Mouse (Mus musculus) cerebellum, adult 11 months (tissue): ENCODE data around the gene Aldh1b1.

Experiments
- DNase-seq: peaks from one replicate; pipeline ENCODE4 v3.0.0; 2022

The Aldh1b1 gene

DNA sequence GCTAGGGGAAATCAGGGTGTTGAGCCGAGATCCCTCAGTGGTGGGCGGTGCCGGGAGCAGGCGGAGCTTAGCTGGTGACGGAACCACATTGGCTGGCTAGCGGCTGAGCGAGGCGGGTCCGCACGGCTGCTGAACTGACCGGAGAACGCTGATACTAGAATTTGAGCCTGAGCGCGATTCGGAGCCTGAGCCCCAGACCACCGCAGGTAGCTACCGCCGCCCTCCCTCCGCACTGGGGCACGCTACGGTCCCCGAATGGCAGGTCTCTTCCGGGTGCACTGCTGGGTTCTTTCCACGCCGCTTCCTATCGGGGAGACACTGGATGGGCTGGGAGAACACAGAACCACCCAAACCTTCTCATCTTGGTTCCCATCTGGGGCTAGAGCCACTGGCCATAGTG is at the start of gene Aldh1b1:
TSS of gene Aldh1b1 (plus strand) at position 59 of the 400 bp plus-strand sequence.
- no peak for DNase-seq

DNA sequence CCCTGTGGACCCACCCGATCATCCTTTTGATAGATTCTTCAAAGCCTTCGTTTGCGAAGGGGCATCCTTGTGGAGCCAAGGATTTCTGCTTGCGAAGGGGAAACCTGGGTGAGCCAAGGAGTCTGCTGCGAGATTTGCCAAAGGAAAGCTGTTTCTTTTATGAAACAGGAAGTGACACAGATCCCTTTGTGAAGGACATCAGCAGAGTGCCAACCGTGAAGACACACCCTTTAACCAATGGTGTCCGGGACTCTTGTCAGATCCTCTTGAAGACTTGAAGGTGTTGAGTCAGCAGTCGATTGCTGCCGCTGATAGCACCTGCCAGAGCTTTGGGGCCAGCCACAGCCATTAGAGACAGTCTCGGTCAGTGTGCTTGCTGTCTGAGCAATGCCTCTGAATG is 49.4 kb upstream of the Aldh1b1 start:
- no peak for DNase-seq

DNA sequence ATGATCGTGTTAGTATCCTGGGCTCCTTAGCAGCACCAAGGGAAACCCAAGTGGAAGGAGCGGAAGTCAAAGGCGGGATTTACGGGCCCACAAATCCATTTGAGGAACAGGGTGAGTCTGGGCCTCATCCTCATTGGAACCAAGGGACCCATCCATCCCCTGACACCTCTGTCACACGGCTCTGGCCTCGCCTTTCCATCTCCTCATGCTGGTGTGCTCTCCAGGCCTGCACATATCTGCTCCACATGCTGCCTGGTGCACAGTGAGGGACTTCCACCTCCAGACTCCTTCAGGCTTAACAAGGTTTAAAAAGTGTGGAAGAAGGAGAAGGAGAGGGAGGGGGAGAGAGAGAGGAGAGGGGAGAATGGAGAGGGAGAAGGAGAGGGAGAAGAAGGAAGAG is 48.3 kb upstream of the Aldh1b1 start:
- no peak for DNase-seq

DNA sequence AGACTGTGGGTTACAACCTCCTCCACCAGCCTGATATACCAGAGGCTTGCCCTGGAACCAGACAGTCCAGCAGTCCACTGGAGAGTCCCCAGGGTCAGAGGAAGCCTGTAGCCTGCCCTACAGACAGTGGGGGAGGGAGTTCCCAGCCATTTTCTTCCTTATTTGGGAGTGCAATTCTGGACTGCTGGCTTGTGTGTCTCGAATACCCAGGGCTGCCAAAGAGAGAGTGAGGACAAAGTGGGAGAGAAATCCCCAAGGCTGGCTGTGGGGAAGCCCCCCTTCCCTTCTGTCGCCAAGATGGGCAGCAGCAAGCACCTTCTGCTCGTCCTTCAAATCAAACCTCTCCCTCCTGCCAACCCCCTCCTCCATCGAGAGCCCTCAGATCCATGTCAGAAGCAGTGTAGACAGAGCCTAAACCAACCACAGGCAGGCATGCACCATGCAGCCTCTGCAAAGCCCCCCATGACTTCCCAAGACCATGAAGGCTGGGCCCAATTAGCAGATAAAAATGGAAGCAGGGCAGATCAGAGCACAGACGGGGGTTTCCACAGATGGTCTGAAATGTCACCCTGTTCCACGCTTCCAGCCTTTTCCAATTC is 45.5 kb upstream of the Aldh1b1 start:
- no peak for DNase-seq

DNA sequence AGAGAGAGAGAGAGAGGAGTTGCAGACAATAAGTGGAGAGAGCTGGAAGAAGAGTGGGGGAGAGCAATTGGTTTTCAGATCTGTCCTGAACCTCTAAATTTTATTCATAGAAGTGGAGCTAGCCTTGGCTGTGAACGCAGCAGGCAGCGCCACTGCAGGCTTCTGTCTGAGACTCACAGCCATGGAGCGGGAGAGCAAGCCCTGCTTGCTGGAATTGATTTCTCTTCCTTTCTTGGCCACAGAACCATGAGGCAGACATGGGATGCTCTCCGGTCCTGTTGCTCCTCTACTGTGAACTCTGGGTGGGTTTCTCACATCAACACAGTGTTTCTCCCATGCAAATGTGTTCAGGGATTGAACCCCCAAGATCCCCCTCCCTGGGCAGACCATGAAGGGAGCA is 44.7 kb upstream of the Aldh1b1 start:
- DNase-seq, result no peak

DNA sequence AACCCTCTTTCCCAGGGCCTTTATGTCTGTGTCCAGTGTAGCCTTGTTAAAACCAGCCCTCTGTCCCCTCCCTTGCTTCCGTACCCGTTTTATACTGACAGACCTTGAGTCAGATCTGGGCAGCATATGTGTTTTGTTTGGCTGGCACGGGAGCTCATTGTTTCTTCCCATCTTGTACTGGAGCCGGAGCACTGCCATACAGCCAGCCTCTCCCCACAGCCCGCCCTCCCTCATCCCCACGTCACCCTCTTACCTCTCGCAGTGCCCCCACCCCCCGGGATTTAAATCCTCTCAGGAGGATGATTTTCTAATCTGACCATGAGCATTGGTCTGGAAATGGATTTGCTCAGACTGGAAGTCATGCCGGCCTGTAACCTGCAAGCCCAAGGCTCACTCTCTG is 43.7 kb upstream of the Aldh1b1 start:
- DNase-seq, result peak; percentile 59

DNA sequence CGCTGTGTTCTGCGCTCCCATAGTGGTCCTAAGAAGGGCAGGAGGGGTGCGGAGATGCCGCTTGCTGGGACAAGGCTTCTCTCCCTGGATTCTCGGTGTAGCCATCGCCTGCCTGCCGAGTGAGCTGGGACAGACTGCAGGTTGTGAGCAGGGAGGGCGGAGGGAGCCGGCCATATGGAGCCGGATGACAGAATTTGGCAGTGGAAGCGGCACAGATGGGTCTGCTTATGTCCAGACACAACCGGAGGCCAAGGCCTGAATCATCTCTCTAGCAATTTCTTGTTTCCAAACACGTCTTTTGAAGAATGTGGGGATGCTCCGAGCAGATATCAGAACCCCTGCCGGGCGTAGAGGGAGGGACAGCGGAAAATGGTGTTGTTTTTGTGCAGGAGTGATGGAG is 42.9 kb upstream of the Aldh1b1 start:
- peak; percentile 96 for DNase-seq

DNA sequence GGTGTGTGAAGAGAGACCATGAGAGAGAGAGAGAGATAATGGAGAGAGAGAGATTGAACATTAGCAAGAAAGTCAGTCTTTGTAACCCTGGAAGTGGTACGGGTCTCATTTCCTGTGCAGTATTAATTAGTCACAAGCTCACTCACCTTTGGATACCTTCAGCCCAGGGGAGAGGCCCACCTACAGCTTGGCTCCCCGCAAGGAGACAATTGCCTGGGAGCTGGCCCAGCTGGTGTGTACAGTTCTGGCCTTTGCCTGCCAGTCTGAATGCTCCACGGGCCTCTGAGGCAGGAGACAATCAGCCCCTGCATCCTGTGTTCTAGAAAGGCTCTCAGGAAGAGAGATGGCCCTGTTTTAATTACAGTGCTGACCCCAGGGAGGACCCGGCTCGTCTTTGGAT is 40.9 kb upstream of the Aldh1b1 start:
- DNase-seq, result no peak

DNA sequence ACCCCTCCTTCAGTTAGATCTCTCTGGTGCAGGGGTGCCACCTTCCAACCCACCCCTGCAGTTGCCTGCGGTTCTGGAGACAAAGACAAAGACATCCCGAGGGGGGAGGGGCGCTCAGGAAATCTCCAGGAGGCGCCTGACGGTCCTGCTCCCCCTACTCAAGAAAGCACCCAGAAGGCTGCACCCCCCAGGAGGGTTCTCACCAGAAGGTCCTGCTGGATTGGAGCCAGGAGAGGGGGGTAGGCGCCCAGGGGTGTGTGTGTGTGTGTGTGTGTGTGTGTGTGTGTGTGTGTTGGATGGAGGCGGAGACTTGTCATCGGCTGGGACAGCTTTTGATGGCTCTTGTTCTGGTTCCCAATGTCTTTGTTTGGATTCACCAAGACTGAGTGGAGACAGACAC is 39.4 kb upstream of the Aldh1b1 start:
- DNase-seq, result no peak

DNA sequence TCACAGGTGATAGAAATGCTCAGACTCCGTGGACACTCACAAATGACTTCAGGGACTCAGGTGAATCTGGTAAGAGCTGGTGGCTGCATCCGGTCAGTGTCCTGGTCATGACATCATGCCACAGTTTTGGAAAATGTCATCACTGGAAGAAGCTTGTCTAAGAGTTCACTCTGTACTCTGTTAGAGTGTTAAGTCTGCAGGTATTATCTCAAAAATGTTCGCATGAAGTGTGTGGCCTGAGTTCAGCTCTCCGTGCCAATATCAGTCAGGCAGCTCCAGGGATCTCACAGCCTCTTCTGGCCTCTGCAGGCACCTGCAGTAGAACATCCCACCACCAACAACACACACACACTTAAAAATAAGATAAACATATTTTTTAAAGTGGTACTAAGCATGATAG is 36.2 kb upstream of the Aldh1b1 start:
- no peak for DNase-seq

DNA sequence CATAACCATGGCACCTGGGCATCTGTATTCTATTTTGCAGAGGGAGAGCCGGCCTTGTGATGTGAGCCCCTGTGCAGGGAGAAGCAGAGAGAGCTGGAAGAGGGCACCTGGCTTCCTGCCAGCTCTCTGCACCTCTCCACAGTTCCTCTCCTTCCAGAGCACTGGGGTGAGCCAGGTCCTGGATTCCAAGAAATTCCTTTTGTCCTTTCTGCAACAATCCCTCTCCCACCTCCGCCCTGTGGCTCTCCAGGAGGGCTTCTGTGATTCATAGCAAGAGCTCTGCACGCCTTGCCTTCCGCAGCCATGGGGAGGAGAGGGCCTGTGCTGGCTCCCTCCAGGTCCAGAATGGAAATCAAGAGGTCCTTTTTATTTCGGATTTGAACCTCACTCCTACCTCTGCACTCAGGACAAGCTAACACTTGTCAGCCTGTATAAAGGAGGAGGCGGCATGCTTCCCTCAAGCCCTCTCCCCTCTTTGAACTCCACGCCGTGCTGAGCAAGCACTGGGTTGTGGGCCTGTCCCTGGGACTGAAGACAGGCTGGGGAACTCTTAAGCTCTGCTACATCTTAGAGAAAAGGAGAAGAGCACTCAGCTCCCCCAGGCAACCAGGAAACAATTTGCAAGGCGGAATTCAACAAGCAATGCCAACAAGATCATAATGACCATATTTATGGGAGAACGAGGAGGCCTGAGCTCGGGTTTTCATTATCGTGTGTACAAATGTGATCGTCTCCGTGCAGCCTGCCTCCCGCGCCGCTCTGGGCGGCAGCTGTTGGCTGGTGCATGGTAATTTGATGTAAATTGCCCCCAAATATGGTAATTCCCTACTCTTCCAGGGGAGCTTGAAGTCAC is 35.3 kb upstream of the Aldh1b1 start:
- DNase-seq, result no peak

DNA sequence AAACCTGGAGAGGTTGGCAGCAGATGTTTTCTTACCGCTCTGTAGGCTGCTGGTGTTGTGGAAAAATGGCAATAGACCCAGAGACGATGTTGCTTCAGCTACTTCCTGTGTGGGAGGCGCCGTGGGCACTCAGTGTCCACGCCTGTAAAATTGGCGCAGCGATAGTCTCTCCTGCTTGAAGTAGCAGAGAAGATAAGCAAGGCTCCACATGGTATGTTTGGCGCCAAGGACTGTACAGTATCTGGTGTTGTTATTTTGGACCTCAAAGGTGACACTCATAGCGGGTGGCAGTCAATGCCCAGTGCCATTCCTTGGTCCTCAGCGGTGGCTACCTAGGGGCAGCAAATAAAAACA is 34.7 kb upstream of the Aldh1b1 start:
- DNase-seq, result no peak

DNA sequence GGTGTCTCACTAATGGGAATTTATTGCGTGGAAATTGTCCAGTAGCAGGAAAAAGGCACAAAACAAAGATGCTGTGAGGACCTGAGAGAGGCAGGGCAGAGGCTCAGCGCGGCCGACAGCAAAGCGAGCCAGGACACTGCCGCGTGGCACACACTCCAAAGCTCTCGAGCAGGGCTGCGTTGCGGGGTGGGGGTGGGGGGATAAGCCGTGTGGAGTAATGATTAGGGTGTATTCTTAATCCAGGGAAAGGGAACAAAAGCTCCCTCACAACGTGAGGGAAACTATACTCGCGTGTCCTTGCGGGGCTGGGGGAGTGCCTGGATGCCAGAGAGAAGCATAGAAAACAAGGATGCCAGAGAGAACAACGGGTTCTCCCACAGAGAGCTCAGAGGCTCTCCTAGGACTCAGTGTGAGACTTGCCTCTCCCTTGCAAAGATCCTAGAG is 33.7 kb upstream of the Aldh1b1 start:
- no peak for DNase-seq

DNA sequence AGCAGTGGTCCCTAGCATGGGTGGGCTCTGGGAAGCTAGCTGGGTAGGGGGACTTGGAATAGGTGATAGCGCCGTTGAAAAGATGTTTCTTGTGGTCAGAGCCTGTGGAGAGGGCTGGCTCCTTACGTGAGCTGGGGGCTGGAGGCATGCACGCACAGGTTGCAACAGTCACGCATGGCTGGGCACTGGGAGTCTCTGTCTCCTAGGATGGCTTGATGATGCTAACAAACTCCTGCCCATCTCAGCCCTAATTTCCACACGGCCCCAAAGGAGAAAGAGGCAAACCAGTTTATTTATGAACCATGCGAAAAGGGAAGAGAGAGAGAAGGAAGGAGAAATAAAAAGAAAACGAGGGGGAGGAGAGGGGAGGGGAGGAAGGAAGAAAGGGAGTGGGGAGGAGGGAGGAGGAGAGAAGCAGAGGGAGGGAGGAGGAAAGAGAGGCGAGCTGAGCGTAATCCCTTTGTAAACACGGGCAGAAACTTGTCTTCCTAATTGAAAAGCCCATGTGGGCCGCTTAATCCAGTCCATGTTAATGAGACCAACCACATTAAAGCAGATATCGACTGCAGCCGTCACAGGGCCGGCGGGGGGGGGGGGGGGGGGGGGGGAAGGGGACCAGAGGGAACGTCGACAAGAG is 33.1 kb upstream of the Aldh1b1 start:
- DNase-seq, result no peak

DNA sequence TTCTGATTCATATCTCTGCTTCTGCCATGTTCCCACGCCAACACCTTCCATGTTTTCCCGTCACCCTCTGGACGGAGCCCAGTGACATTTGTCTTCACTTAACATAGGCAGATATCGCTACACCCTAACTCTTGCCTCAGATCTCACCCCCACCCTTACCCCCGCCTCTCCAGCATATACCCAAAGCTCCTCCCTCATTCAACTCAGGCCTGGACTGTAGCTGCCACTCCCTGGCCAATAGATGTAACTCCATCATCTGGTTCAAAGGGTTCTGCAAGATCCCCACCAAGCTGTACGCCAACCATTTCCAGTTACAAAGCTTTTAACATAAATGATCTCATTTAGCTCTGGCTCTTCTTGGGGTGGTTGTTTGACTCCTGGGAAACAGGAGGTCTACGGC is 32.0 kb upstream of the Aldh1b1 start:
- DNase-seq, result no peak

DNA sequence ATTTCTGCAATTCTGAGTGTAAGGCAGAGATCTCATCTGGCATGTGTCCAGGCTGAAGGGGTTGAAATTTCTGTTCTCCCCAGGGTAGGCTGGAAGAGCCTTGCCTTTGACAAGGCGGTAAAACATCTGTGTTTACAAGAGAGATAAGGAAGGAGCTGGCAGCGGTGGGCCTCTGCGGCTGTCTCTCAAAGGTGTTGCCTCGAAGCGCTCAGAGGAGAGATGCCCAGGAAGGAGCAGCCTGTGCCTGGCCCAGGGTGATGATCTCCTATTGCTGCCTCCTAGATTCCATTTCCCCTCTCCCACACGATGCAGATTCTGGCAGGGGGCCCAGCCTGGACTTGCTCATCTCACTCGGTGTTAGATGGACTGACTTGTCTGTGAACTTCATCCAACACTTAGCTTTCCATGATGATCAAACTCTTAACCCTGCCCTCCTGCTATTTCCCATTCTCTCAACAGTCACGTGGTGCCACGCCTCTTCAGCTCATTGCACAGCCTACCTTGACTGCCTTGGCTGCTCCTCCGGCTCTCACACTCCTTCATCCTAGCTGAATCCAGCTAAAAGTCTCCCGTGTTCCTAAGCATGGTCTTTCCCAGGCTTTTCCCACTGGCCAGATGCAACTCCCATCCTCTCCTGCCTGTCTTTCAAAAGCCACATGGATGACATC is 30.8 kb upstream of the Aldh1b1 start:
- no peak for DNase-seq

DNA sequence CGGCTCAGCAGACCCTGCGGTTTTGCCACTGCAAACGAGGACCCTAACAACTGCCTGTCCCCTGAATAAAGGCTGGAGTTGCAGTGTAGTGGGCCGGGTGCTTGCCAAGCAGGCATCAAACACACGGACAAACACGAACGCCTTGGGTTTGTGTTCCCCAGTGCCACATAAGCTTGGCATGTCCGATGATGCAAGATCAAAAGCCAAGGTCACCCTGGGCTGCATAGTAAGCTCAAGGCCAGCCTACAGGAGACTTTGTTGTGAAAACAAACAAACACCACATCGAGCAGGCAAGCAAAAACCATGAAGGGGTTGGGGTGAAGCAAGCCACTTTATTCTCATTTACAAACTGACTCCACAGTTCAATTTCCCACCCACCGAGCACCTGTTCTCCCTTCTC is 29.7 kb upstream of the Aldh1b1 start:
- DNase-seq, result no peak

DNA sequence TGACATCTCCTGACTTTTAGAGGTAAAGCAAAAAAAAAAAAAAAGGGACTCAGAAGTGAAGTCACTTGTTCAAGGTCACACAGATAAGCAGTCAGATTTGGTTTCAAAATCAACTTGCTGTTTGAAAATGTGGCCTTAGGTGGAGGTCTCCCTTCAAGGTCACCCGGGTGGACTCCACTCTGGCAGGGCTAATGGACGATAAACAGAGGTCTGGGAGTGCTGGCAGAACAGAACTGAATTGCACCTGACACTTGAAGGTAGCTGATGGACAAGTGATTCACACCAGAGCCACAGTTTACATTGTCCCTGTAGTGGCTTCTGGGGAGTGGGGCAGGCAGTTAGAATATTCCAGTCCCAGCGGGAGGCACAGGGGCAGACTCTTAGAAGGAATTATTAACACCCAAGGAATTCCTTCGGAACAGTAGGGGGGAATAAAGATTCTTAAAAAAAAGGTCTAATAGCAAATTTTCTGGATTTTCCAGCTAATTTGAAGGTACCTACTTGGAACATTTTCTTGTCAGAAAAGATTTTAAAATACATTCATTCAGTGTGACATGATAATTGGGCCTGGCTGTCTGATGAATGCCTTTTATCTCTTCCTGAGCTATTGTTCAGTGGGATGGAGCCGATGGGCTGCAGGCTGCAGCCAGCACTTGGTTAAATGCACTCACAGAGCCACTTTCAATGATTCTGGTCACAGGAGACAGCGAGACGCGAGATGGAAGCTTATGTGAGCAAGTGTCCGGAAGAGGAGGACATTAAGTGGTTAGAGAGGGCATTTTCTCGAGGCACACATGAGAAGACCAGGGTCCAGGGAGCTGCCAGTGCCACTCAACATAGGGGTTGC is 28.8 kb upstream of the Aldh1b1 start:
- DNase-seq, result no peak

DNA sequence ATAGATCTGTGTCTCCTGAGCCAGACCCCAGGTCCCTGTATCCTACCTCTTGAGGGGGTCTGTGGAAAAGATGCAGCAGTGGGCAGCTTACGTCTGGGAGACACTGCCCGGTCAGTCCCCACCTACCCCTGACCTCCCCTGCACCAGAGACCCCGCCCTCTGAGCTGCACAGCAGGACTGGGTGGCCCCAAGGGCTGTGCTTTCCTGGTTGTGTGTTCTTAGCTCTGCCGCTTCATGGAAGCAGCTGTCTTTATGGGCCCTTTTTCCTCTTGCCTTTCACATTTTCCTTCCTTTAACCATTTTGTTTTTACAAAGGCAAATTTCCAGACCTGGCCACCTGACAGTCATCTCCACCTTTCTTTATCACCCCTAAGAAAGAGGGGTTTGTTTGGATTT is 28.2 kb upstream of the Aldh1b1 start:
- DNase-seq, result no peak

DNA sequence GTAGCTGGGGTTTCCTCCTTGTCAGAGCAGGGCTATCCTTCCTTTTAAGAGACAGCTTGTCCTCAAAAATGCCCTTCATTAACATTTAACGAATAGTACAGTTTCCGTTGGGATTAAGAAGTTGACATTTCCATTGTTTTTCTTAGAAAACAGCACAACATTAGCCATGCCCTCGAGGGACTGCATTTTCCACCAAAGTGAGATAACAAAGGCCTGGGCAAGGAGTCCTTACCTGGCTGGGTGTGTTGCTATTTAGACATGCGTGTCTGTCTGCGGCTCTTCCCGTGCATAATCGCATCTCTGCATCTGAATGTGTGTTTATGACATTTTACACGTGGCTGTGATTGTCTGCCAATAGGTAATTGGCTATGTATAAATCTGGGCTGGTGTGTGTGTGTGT is 27.6 kb upstream of the Aldh1b1 start:
- DNase-seq, result no peak

DNA sequence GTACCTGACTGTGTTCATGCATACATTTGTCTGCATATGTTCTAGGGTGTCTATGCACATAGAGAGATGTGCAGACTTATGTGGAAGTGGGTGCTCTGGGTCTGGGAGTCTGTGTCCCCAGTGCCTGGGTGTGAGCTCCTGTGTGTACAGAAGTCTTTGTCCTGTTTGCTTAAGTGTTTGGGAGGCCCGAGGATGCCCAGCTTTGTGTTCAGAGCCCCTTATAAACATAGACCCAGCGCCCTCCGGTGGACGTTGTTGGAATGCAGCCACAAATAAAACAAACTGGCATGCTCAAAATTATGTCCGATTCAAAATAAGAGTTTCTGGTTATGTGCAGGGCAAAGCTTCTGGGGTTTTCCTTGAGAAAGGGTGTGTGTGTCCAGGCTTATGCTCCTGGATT is 27.2 kb upstream of the Aldh1b1 start:
- DNase-seq, result peak; percentile 29

DNA sequence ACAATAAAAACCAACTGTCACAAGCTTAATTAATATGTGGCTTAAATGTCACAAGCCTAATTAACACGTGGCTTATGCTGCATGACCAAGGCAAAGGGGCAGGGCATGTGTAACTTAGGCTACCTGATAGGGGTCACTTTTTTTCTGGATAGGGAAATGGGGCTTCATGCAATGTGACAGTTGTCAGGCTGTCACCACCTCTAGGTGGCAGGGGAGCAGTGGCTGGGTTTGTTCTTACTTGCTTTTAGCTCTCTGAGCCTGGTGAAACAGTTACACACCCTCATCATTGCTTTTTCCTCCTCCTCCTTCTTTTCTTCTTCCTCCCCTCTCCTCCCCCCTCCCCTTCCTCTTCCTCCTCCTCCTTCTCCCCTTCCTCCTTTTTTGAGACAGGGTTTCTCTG is 15.2 kb upstream of the Aldh1b1 start:
- no peak for DNase-seq

DNA sequence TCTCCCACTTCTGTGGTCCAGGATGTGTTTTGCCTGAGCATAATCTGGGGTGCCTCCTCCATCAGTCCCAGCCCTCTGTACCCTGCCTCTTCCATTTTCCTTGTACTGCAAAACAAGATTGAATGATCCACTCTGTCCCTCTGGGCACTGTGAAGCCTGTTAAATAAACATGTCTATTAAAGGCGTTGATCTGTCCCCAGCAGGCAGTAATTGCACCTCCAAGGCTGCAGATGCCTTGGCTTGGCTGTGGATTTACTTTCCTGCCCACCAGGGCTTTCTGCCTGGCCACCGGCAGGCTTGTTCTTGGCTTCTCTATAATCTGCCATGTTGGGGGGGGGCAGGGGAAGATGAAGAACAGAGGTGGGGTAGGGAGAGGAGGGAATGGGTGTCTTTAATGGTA is 12.9 kb upstream of the Aldh1b1 start:
- DNase-seq, result no peak
